Mouse (Mus musculus): ENCODE data around the gene Ppp2r5c. TPM values are rescaled to one million over a fixed set of nuclear protein-coding genes. Genes with fewer than 3 reads are reported as not detected.

Gene Ppp2r5c
- polyA plus RNA-seq, 1 experiment from 2014 or later: 86.2 TPM

GRCm38 (mm10) chr12:110504145-110504490 lies 57.2 kb downstream of the Ppp2r5c start:
- Histone ChIP-seq H3K36me3 (no peaks in the 10 kb centered on the region), H3K27me3 (no peaks in the 10 kb centered on the region), H3K4me3 (replicated peaks) (no peak overlapping the region), H3K9me3 (replicated peaks) (no peaks in the 10 kb centered on the region), H3K27ac (no peak overlapping the region), H3K9ac (no peak overlapping the region), H3K4me1 (replicated peaks) (peaks cover 79% of the 10 kb centered on the region), H3K4me2 (no peak overlapping the region)
- WGBS (ENCODE audit: insufficient replicate concordance): 85% methylated on average over 9 of the region's 9 CpGs
- no peak for ATAC-seq (ENCODE audit: low read depth)
- no peak for DNase-seq

GRCm38 (mm10) chr12:110504793-110505192 lies 57.9 kb downstream of the Ppp2r5c start:
- H3K9me3 ChIP-seq (replicated peaks): no peaks in the 10 kb centered on the region
- DNase-seq (no peak), ATAC-seq (ENCODE audit: low read depth) (no peak)
- H3K27me3 ChIP-seq: no peaks in the 10 kb centered on the region
- no peak overlapping the region for H3K4me3 ChIP-seq (replicated peaks)
- 47% methylated on average over 3 of the region's 3 CpGs for WGBS (ENCODE audit: insufficient replicate concordance)
- H3K4me1 ChIP-seq (replicated peaks): peaks cover 78% of the 10 kb centered on the region
- no peaks in the 10 kb centered on the region for H3K36me3 ChIP-seq
- no peak overlapping the region for H3K4me2 ChIP-seq
- H3K9ac ChIP-seq: no peak overlapping the region
- no peak overlapping the region for H3K27ac ChIP-seq

GRCm38 (mm10) chr12:110506046-110506445 lies 59.1 kb downstream of the Ppp2r5c start:
- no peak overlapping the region for H3K4me2 ChIP-seq
- no peaks in the 10 kb centered on the region for H3K9me3 ChIP-seq (replicated peaks)
- H3K27me3 ChIP-seq: no peaks in the 10 kb centered on the region
- ATAC-seq (ENCODE audit: low read depth) (no peak), DNase-seq (no peak)
- H3K4me3 ChIP-seq (replicated peaks): no peak overlapping the region
- 73% methylated on average over 5 of the region's 5 CpGs for whole genome bisulfite sequencing (ENCODE audit: insufficient replicate concordance)
- H3K4me1 ChIP-seq (replicated peaks): peaks cover 74% of the 10 kb centered on the region
- H3K36me3 ChIP-seq: no peaks in the 10 kb centered on the region; the same call in 1 of the 2 replicates
- no peak overlapping the region for H3K27ac ChIP-seq
- H3K9ac ChIP-seq: no peak overlapping the region

- DNase-seq (no peak), ATAC-seq (ENCODE audit: low read depth) (no peak)
- no peaks in the 10 kb centered on the region for H3K9me3 ChIP-seq (replicated peaks)
- no peaks in the 10 kb centered on the region; the same call in 1 of the 2 replicates for H3K36me3 ChIP-seq
- no peak overlapping the region for H3K9ac ChIP-seq
- no peak overlapping the region for H3K4me2 ChIP-seq
- H3K27me3 ChIP-seq: no peaks in the 10 kb centered on the region
- peaks cover 80% of the 10 kb centered on the region for H3K4me1 ChIP-seq (replicated peaks)
- 63% methylated on average over 9 of the region's 9 CpGs for WGBS (ENCODE audit: insufficient replicate concordance)
- H3K27ac ChIP-seq: no peak overlapping the region
- H3K4me3 ChIP-seq (replicated peaks): no peak overlapping the region
Observed at GRCm38 (mm10) chr12:110507714-110508297, 60.9 kb downstream of the Ppp2r5c start.

GRCm38 (mm10) chr12:110508680-110509079 lies 61.8 kb downstream of the Ppp2r5c start:
- Histone ChIP-seq H3K9ac (no peak overlapping the region), H3K4me1 (replicated peaks) (peaks cover 79% of the 10 kb centered on the region), H3K4me3 (replicated peaks) (no peak overlapping the region), H3K4me2 (no peak overlapping the region), H3K9me3 (replicated peaks) (no peaks in the 10 kb centered on the region), H3K36me3 (no peaks in the 10 kb centered on the region; the same call in 1 of the 2 replicates), H3K27ac (no peak overlapping the region), H3K27me3 (no peaks in the 10 kb centered on the region)
- DNase-seq: no peak
- 71% methylated on average over 5 of the region's 5 CpGs for WGBS (ENCODE audit: insufficient replicate concordance)
- ATAC-seq (ENCODE audit: low read depth): no peak

GRCm38 (mm10) chr12:110510171-110510871 lies 63.4 kb downstream of the Ppp2r5c start:
- H3K9ac ChIP-seq: no peak overlapping the region
- ATAC-seq (ENCODE audit: low read depth) (no peak), DNase-seq (no peak)
- peaks cover 65% of the 10 kb centered on the region for H3K4me1 ChIP-seq (replicated peaks)
- H3K36me3 ChIP-seq: no peaks in the 10 kb centered on the region; the same call in 1 of the 2 replicates
- no peak overlapping the region for H3K4me2 ChIP-seq
- H3K4me3 ChIP-seq (replicated peaks): no peak overlapping the region
- H3K27ac ChIP-seq: peak overlapping the region; percentile 58
- no peaks in the 10 kb centered on the region for H3K9me3 ChIP-seq (replicated peaks)
- H3K27me3 ChIP-seq: no peaks in the 10 kb centered on the region
- WGBS (ENCODE audit: insufficient replicate concordance): 67% methylated on average over 9 of the region's 9 CpGs

- Histone ChIP-seq H3K36me3 (no peaks in the 10 kb centered on the region; the same call in 1 of the 2 replicates), H3K4me3 (replicated peaks) (no peak overlapping the region), H3K27ac (no peak overlapping the region), H3K4me2 (no peak overlapping the region), H3K9ac (no peak overlapping the region), H3K4me1 (replicated peaks) (peaks cover 67% of the 10 kb centered on the region), H3K9me3 (replicated peaks) (no peaks in the 10 kb centered on the region), H3K27me3 (no peaks in the 10 kb centered on the region)
- DNase-seq: no peak
- WGBS (ENCODE audit: insufficient replicate concordance): 86% methylated on average over 12 of the region's 12 CpGs
- no peak for ATAC-seq (ENCODE audit: low read depth)
Observed at GRCm38 (mm10) chr12:110511201-110511600, 64.3 kb downstream of the Ppp2r5c start.

GRCm38 (mm10) chr12:110511856-110512433 lies 65.0 kb downstream of the Ppp2r5c start:
- ATAC-seq (ENCODE audit: low read depth) (no peak), DNase-seq (no peak)
- Histone ChIP-seq H3K27ac (no peak overlapping the region), H3K4me1 (replicated peaks) (peaks cover 64% of the 10 kb centered on the region), H3K9me3 (replicated peaks) (no peaks in the 10 kb centered on the region), H3K36me3 (peaks cover 2% of the 10 kb centered on the region; the same call in 1 of the 2 replicates), H3K4me3 (replicated peaks) (no peak overlapping the region), H3K27me3 (no peaks in the 10 kb centered on the region), H3K4me2 (no peak overlapping the region), H3K9ac (no peak overlapping the region)
- 73% methylated on average over 9 of the region's 9 CpGs for WGBS (ENCODE audit: insufficient replicate concordance)

- Histone ChIP-seq H3K27me3 (no peaks in the 10 kb centered on the region), H3K4me3 (replicated peaks) (no peak overlapping the region), H3K4me2 (no peak overlapping the region), H3K9me3 (replicated peaks) (no peaks in the 10 kb centered on the region), H3K4me1 (replicated peaks) (peaks cover 55% of the 10 kb centered on the region), H3K9ac (no peak overlapping the region), H3K27ac (no peak overlapping the region), H3K36me3 (peaks cover 11% of the 10 kb centered on the region)
- ATAC-seq (ENCODE audit: low read depth) (peak; percentile 65), DNase-seq (no peak)
- 66% methylated on average over 7 of the region's 7 CpGs for WGBS (ENCODE audit: insufficient replicate concordance)
Observed at GRCm38 (mm10) chr12:110512884-110513283, 66.0 kb downstream of the Ppp2r5c start.

GRCm38 (mm10) chr12:110515676-110516075 lies 68.8 kb downstream of the Ppp2r5c start:
- no peak overlapping the region for H3K27ac ChIP-seq
- 84% methylated on average over 8 of the region's 8 CpGs for WGBS (ENCODE audit: insufficient replicate concordance)
- no peaks in the 10 kb centered on the region for H3K27me3 ChIP-seq
- H3K4me2 ChIP-seq: no peak overlapping the region
- H3K36me3 ChIP-seq: peaks cover 14% of the 10 kb centered on the region
- H3K4me3 ChIP-seq (replicated peaks): no peak overlapping the region
- DNase-seq (no peak), ATAC-seq (ENCODE audit: low read depth) (no peak)
- H3K4me1 ChIP-seq (replicated peaks): peaks cover 40% of the 10 kb centered on the region
- no peaks in the 10 kb centered on the region for H3K9me3 ChIP-seq (replicated peaks)
- no peak overlapping the region for H3K9ac ChIP-seq

- H3K4me1 ChIP-seq (replicated peaks): peaks cover 9% of the 10 kb centered on the region; the same call in 1 of the 2 replicates
- H3K4me2 ChIP-seq: no peak overlapping the region
- H3K36me3 ChIP-seq: peaks cover 45% of the 10 kb centered on the region
- 71% methylated on average over 15 of the region's 15 CpGs for WGBS (ENCODE audit: insufficient replicate concordance)
- H3K4me3 ChIP-seq (replicated peaks): no peak overlapping the region
- no peaks in the 10 kb centered on the region for H3K9me3 ChIP-seq (replicated peaks)
- ATAC-seq (ENCODE audit: low read depth): no peak
- no peak overlapping the region for H3K9ac ChIP-seq
- no peaks in the 10 kb centered on the region for H3K27me3 ChIP-seq
- H3K27ac ChIP-seq: no peak overlapping the region
- no peak for DNase-seq
Observed at GRCm38 (mm10) chr12:110520236-110520987, 73.5 kb downstream of the Ppp2r5c start.
